Mouse (Mus musculus) cortical plate, adult 2 months (tissue): ENCODE data around the gene Elfn2. TPM values are rescaled to one million over a fixed set of nuclear protein-coding genes. Genes with fewer than 3 reads are reported as not detected.

ENCODE experiments used
- H3K27ac ChIP-seq: fragments of 200-500 bp; 2 replicates; pipeline ENCODE4 v1.5.1; 2012; ENCODE audit warnings: low read length, control low read depth, inconsistent platforms; ENCODE audit not compliant: insufficient read depth
- H3K4me1 ChIP-seq: fragments of 200-500 bp; 2 replicates; pipeline ENCODE4 v1.6.1; 2011; ENCODE audit warnings: low read length; ENCODE audit not compliant: control insufficient read depth, insufficient read depth
- H3K4me3 ChIP-seq: fragments of 200-500 bp; 2 replicates; pipeline ENCODE4 v1.5.1; 2011; ENCODE audit warnings: mild to moderate bottlenecking, low read length, control low read depth; ENCODE audit not compliant: insufficient read depth
- CTCF ChIP-seq: fragments of 200-500 bp; IDR thresholded peaks from 2 replicates; pipeline ENCODE4 v1.5.1; 2011; ENCODE audit warnings: mild to moderate bottlenecking, control low read depth, low read length; ENCODE audit not compliant: insufficient read depth; ENCODE audit errors: extremely low read depth
- POLR2A ChIP-seq: fragments of 200-500 bp; IDR thresholded peaks from 2 replicates; pipeline ENCODE4 v1.6.1; 2011; ENCODE audit warnings: mild to moderate bottlenecking, low read length, control low read depth; ENCODE audit not compliant: insufficient read depth; ENCODE audit errors: extremely low read depth
- polyA plus RNA-seq: library from polyadenylated mRNA; depleted of rRNA; stranded (reverse); fragments of >200 nt; gene quantifications from 2 replicates; pipeline ENCODE4 v1.2.3, GENCODE M21; 2012

Gene Elfn2
- polyA plus RNA-seq, 1 experiment, result 59.2 TPM

GRCm38 (mm10) chr15:78709767-78710166, 8.8 kb downstream of the Elfn2 start:
- H3K4me1 ChIP-seq, result peaks cover 13% of the 10 kb centered on the region
- H3K4me3 ChIP-seq, result peak overlapping the region; percentile 42
- TF ChIP-seq POLR2A, result no peak
- TF ChIP-seq CTCF, result no peak
- H3K27ac ChIP-seq, result peak overlapping the region; percentile 80

GRCm38 (mm10) chr15:78706630-78707029, 11.9 kb downstream of the Elfn2 start:
- Histone ChIP-seq H3K4me1 (peaks cover 21% of the 10 kb centered on the region), H3K4me3 (no peak overlapping the region), H3K27ac (no peak overlapping the region)
- no peak for TF ChIP-seq POLR2A
- TF ChIP-seq CTCF, result no peak

- Histone ChIP-seq H3K27ac (no peak overlapping the region), H3K4me1 (peaks cover 17% of the 10 kb centered on the region), H3K4me3 (no peak overlapping the region)
- TF ChIP-seq POLR2A (no peak), CTCF (no peak)
Observed at GRCm38 (mm10) chr15:78704824-78705223, 13.7 kb downstream of the Elfn2 start.

GRCm38 (mm10) chr15:78704007-78704406, 14.6 kb downstream of the Elfn2 start:
- Histone ChIP-seq H3K4me3 (no peak overlapping the region), H3K27ac (no peak overlapping the region), H3K4me1 (peaks cover 21% of the 10 kb centered on the region)
- TF ChIP-seq POLR2A (no peak), CTCF (no peak)

GRCm38 (mm10) chr15:78700420-78700819, 18.2 kb downstream of the Elfn2 start:
- Histone ChIP-seq H3K4me3 (no peak overlapping the region), H3K4me1 (peaks cover 41% of the 10 kb centered on the region), H3K27ac (no peak overlapping the region)
- no peak for TF ChIP-seq CTCF
- no peak for TF ChIP-seq POLR2A

- Histone ChIP-seq H3K4me3 (no peak overlapping the region), H3K4me1 (peaks cover 39% of the 10 kb centered on the region), H3K27ac (no peak overlapping the region)
- TF ChIP-seq POLR2A, result no peak
- TF ChIP-seq CTCF, result no peak
Observed at GRCm38 (mm10) chr15:78699513-78699912, 19.1 kb downstream of the Elfn2 start.

- H3K4me3 ChIP-seq, result no peak overlapping the region
Observed at GRCm38 (mm10) chr15:78698491-78699135, 20.0 kb downstream of the Elfn2 start.

GRCm38 (mm10) chr15:78698084-78698483, 20.5 kb downstream of the Elfn2 start:
- no peak for TF ChIP-seq POLR2A
- TF ChIP-seq CTCF, result no peak
- Histone ChIP-seq H3K4me1 (peaks cover 27% of the 10 kb centered on the region), H3K27ac (0 out of 2 replicates have a peak overlapping the region, but pooled peaks have one; percentile 43), H3K4me3 (no peak overlapping the region)

More at GRCm38 (mm10) chr15:78698491-78699135, 20.0 kb downstream of the Elfn2 start:
- no peak overlapping the region for H3K27ac ChIP-seq
- TF ChIP-seq POLR2A (no peak), CTCF (no peak)
- H3K4me1 ChIP-seq, result peaks cover 31% of the 10 kb centered on the region

GRCm38 (mm10) chr15:78695745-78696144, 22.8 kb downstream of the Elfn2 start:
- H3K27ac ChIP-seq, result no peak overlapping the region
- H3K4me3 ChIP-seq, result no peak overlapping the region
- TF ChIP-seq CTCF (no peak), POLR2A (0 out of 2 replicates have a peak, but pooled peaks have one; percentile 1)
- peaks cover 29% of the 10 kb centered on the region for H3K4me1 ChIP-seq

- TF ChIP-seq POLR2A, result no peak
- no peak for TF ChIP-seq CTCF
- H3K4me1 ChIP-seq, result peaks cover 16% of the 10 kb centered on the region
- H3K4me3 ChIP-seq, result no peak overlapping the region
- H3K27ac ChIP-seq, result no peak overlapping the region
Observed at GRCm38 (mm10) chr15:78692505-78692904, 26.1 kb downstream of the Elfn2 start.
